Mouse (Mus musculus) forelimb bud, embryonic 11.5 days (tissue): Measurements from ENCODE around the gene Cd81.

Experiments used
- DNase-seq: peaks from one replicate; pipeline ENCODE4 v3.0.0-alpha.2; 2012; ENCODE audit warnings: low read depth, low spot score

Cd81 gene

GRCm38 (mm10) chr7:143052626-143053007, at the start of gene Cd81:
Gene Cd81, plus strand, starts transcription at chr7:143052739.
- DNase-seq = peak; percentile 61

- no peak for DNase-seq
These were observed 47.7 kb upstream of the Cd81 start, which contains the start of gene Tspan32 for GRCm38 (mm10) chr7:143004727-143005343. Gene Tspan32, plus strand, starts transcription at chr7:143005046.

GRCm38 (mm10) chr7:143005344-143006096, 47.0 kb upstream of the Cd81 start:
- no peak for DNase-seq

GRCm38 (mm10) chr7:143006097-143006755, 46.3 kb upstream of the Cd81 start:
- DNase-seq = no peak

- no peak for DNase-seq
These were observed 45.6 kb upstream of the Cd81 start for GRCm38 (mm10) chr7:143006756-143007598.

GRCm38 (mm10) chr7:143007599-143008369, 44.8 kb upstream of the Cd81 start:
- DNase-seq = peak; percentile 96

GRCm38 (mm10) chr7:143008370-143008926, 44.1 kb upstream of the Cd81 start:
- peak; percentile 86 for DNase-seq

- DNase-seq = peak; percentile 87
These were observed 43.4 kb upstream of the Cd81 start for GRCm38 (mm10) chr7:143008996-143009665.

- no peak for DNase-seq
These were observed 42.5 kb upstream of the Cd81 start for GRCm38 (mm10) chr7:143009996-143010395.

- DNase-seq = no peak
These were observed 41.3 kb upstream of the Cd81 start for GRCm38 (mm10) chr7:143011226-143011625.

GRCm38 (mm10) chr7:143012230-143012875, 40.2 kb upstream of the Cd81 start:
- DNase-seq = no peak

- no peak for DNase-seq
These were observed 38.9 kb upstream of the Cd81 start for GRCm38 (mm10) chr7:143013420-143014178.

GRCm38 (mm10) chr7:143014862-143015659, 37.5 kb upstream of the Cd81 start:
- no peak for DNase-seq

- no peak for DNase-seq
These were observed 36.6 kb upstream of the Cd81 start for GRCm38 (mm10) chr7:143015755-143016423.

- no peak for DNase-seq
These were observed 36.0 kb upstream of the Cd81 start for GRCm38 (mm10) chr7:143016424-143017142.

GRCm38 (mm10) chr7:143017181-143017580, 35.4 kb upstream of the Cd81 start:
- no peak for DNase-seq

- no peak for DNase-seq
These were observed 32.5 kb upstream of the Cd81 start for GRCm38 (mm10) chr7:143020040-143020439.
